Mouse (Mus musculus) cortical plate, adult 2 months (tissue): ENCODE results near the gene Kpna3.

Experiments used
- CTCF ChIP-seq: fragments of 200-500 bp; IDR thresholded peaks from 2 replicates; pipeline ENCODE4 v1.5.1; 2011; ENCODE audit warnings: mild to moderate bottlenecking, control low read depth, low read length; ENCODE audit not compliant: insufficient read depth; ENCODE audit errors: extremely low read depth
- POLR2A ChIP-seq: fragments of 200-500 bp; IDR thresholded peaks from 2 replicates; pipeline ENCODE4 v1.6.1; 2011; ENCODE audit warnings: mild to moderate bottlenecking, low read length, control low read depth; ENCODE audit not compliant: insufficient read depth; ENCODE audit errors: extremely low read depth

GRCm38 (mm10) chr14:61320765-61321164 is 118.9 kb downstream of the Kpna3 start:
- TF ChIP-seq CTCF (no peak), POLR2A (no peak)
